Mouse (Mus musculus): Measurements from ENCODE around the gene Gins2. TPM values are rescaled to one million over a fixed set of nuclear protein-coding genes. Genes with fewer than 3 reads are reported as not detected.

The Gins2 gene
- total and polyA plus RNA-seq, 3 experiments, result 39.6 to 150 (median 49.3) TPM

DNA sequence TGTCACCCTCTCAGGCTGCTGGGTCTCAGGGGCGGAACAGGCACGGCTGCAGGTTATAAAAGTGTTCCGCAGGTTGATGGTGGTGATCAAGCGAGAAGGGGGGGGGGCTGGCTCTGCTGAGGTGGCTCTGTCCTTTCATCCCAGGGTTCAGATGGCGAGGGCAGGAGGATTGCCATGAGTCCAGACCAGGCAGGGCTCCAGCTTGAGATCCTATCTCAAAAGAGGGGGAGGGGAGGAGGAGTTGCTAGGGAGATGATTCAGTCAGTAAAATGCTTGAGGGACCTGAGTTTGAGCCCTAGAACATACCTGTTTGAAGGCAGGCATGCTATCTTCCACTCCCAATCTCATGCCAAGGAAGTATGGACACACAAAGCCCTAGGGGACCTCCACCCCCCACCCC is 28.6 kb downstream of the Gins2 start:
- no peaks in the 10 kb centered on the region for H3K9me3 ChIP-seq (replicated peaks; ENCODE audit: insufficient read depth, low read length)
- no peaks in the 10 kb centered on the region for H3K27me3 ChIP-seq (ENCODE audit: control insufficient read depth in 1 of 2, insufficient read depth in 2 of 2, low read length in 2 of 2)
- peaks cover 47% of the 10 kb centered on the region for H3K79me2 ChIP-seq (ENCODE audit: control insufficient read depth, insufficient read depth, low read length, poor library complexity)
- no peak overlapping the region for H3K4me3 ChIP-seq (ENCODE audit: control insufficient read depth in 1 of 2, insufficient read depth in 1 of 2, low read depth in 2 of 2, low read length in 2 of 2)
- H3K36me3 ChIP-seq (ENCODE audit: control insufficient read depth in 1 of 2, insufficient read depth in 2 of 2, low read length in 2 of 2), result peaks cover 6 to 26% of the 10 kb centered on the region in 2 experiments; a peak in 3 of 4 replicates
- H3K4me1 ChIP-seq (ENCODE audit: control insufficient read depth in 1 of 2, insufficient read depth in 2 of 2, low read length in 2 of 2), result peaks cover 3 to 33% of the 10 kb centered on the region in 2 experiments; a peak in 3 of 4 replicates
- no peak overlapping the region for H3K27ac ChIP-seq (ENCODE audit: control insufficient read depth, low read depth, low read length)
- H3K9ac ChIP-seq (ENCODE audit: control insufficient read depth, low read depth, low read length, poor library complexity, severe bottlenecking), result no peak overlapping the region
- no peak for DNase-seq (ENCODE audit: low read depth, low spot score)
- TF ChIP-seq POLR2AphosphoS2 (IDR thresholded peaks at IDR 0.05; ENCODE audit: low read length), result no peak
- TF ChIP-seq BHLHE40 (IDR thresholded peaks at IDR 0.05; ENCODE audit: borderline replicate concordance, low read depth, low read length), result no peak
- no peak for TF ChIP-seq NRF1 (IDR thresholded peaks at IDR 0.05; ENCODE audit: insufficient read depth, low read depth, low read length, poor library complexity, severe bottlenecking)
- no peak for TF ChIP-seq TAL1 (IDR thresholded peaks at IDR 0.05; ENCODE audit: low read length)
- no peak for TF ChIP-seq HCFC1 (IDR thresholded peaks at IDR 0.05; ENCODE audit: low read depth, low read length)
- no peak for TF ChIP-seq UBTF (IDR thresholded peaks at IDR 0.05; ENCODE audit: borderline replicate concordance, insufficient read depth, low read depth, low read length)
- no peak for TF ChIP-seq USF1 (IDR thresholded peaks at IDR 0.05; ENCODE audit: low read depth, low read length)
- no peak for TF ChIP-seq POLR2A (IDR thresholded peaks at IDR 0.05; ENCODE audit: control insufficient read depth in 1 of 2, insufficient read depth in 1 of 2, low read depth in 1 of 2, low read length in 2 of 2, poor library complexity in 1 of 2)
- TF ChIP-seq ZNF384 (IDR thresholded peaks at IDR 0.05; ENCODE audit: low read depth, low read length), result no peak
- TF ChIP-seq EP300 (IDR thresholded peaks at IDR 0.05; ENCODE audit: low read depth in 1 of 2, low read length in 2 of 2), result no peak
- TF ChIP-seq CTCF (IDR thresholded peaks at IDR 0.05 in 2 of 3, conservative IDR thresholded peaks at IDR 0.05 in 1 of 3; ENCODE audit: control insufficient read depth in 1 of 3, insufficient read depth in 1 of 3, low read depth in 2 of 3, low read length in 3 of 3, poor library complexity in 1 of 3, severe bottlenecking in 1 of 3), result no peak
- TF ChIP-seq KAT2A (conservative IDR thresholded peaks at IDR 0.05; ENCODE audit: low read depth, low read length), result no peak
- no peak for TF ChIP-seq CHD2 (IDR thresholded peaks at IDR 0.05; ENCODE audit: low read length)
- no peak for TF ChIP-seq ZKSCAN1 (IDR thresholded peaks at IDR 0.05; ENCODE audit: low read depth, low read length)
- TF ChIP-seq POLR2AphosphoS5 (IDR thresholded peaks at IDR 0.05; ENCODE audit: borderline replicate concordance, low read depth, low read length), result no peak
- no peak for TF ChIP-seq ELF1 (IDR thresholded peaks at IDR 0.05; ENCODE audit: low read depth, low read length)
- no peak for TF ChIP-seq NELFE (IDR thresholded peaks at IDR 0.05; ENCODE audit: low read depth, low read length)
- no peak for TF ChIP-seq E2F4 (IDR thresholded peaks at IDR 0.05; ENCODE audit: borderline replicate concordance, low read depth, low read length)
- TF ChIP-seq ZMIZ1 (IDR thresholded peaks at IDR 0.05; ENCODE audit: low read depth, low read length), result no peak

DNA sequence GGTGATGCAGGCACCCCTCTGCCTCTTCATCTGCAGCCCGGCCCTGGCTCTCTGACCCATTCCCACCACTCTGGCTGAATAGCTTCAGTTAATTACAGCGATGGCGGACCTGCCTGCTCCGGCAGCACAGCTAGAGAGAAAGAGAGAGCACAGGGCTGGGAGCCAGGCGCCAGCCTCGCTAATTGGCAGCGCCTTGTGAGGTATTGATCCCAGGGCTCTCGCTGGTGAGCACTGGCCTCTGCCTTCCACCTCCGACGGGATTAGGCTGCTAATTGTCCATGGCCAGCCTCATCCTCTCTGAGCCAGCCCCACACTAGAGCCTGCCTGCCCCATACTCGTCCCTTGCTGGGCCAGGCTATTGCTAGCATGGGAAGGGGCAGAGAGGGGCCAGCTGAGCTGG is 29.4 kb downstream of the Gins2 start:
- H3K36me3 ChIP-seq (ENCODE audit: control insufficient read depth in 1 of 2, insufficient read depth in 2 of 2, low read length in 2 of 2), result peaks cover 0 to 24% of the 10 kb centered on the region in 2 experiments; a peak in 3 of 4 replicates
- H3K79me2 ChIP-seq (ENCODE audit: control insufficient read depth, insufficient read depth, low read length, poor library complexity), result peaks cover 54% of the 10 kb centered on the region
- no peak overlapping the region for H3K27ac ChIP-seq (ENCODE audit: control insufficient read depth, low read depth, low read length)
- peaks cover 3 to 33% of the 10 kb centered on the region in 2 experiments; a peak in 3 of 4 replicates for H3K4me1 ChIP-seq (ENCODE audit: control insufficient read depth in 1 of 2, insufficient read depth in 2 of 2, low read length in 2 of 2)
- H3K9ac ChIP-seq (ENCODE audit: control insufficient read depth, low read depth, low read length, poor library complexity, severe bottlenecking), result no peak overlapping the region
- H3K27me3 ChIP-seq (ENCODE audit: control insufficient read depth in 1 of 2, insufficient read depth in 2 of 2, low read length in 2 of 2), result no peaks in the 10 kb centered on the region
- no peaks in the 10 kb centered on the region for H3K9me3 ChIP-seq (replicated peaks; ENCODE audit: insufficient read depth, low read length)
- no peak overlapping the region for H3K4me3 ChIP-seq (ENCODE audit: control insufficient read depth in 1 of 2, insufficient read depth in 1 of 2, low read depth in 2 of 2, low read length in 2 of 2)
- no peak for DNase-seq (ENCODE audit: low read depth, low spot score)
- no peak for TF ChIP-seq EP300 (IDR thresholded peaks at IDR 0.05; ENCODE audit: low read depth in 1 of 2, low read length in 2 of 2)
- no peak for TF ChIP-seq CHD1 (IDR thresholded peaks at IDR 0.05; ENCODE audit: low read depth, low read length)
- no peak for TF ChIP-seq MXI1 (IDR thresholded peaks at IDR 0.05; ENCODE audit: low read depth, low read length)
- no peak for TF ChIP-seq ZNF384 (IDR thresholded peaks at IDR 0.05; ENCODE audit: low read depth, low read length)
- TF ChIP-seq USF1 (IDR thresholded peaks at IDR 0.05; ENCODE audit: low read depth, low read length), result no peak
- no peak for TF ChIP-seq GATA1 (IDR thresholded peaks at IDR 0.05; ENCODE audit: low read depth, low read length)
- no peak for TF ChIP-seq MAZ (IDR thresholded peaks at IDR 0.05; ENCODE audit: low read depth, low read length)
- TF ChIP-seq CTCF (IDR thresholded peaks at IDR 0.05 in 2 of 3, conservative IDR thresholded peaks at IDR 0.05 in 1 of 3; ENCODE audit: control insufficient read depth in 1 of 3, insufficient read depth in 1 of 3, low read depth in 2 of 3, low read length in 3 of 3, poor library complexity in 1 of 3, severe bottlenecking in 1 of 3), result no peak
- no peak for TF ChIP-seq NRF1 (IDR thresholded peaks at IDR 0.05; ENCODE audit: insufficient read depth, low read depth, low read length, poor library complexity, severe bottlenecking)
- no peak for TF ChIP-seq HCFC1 (IDR thresholded peaks at IDR 0.05; ENCODE audit: low read depth, low read length)
- TF ChIP-seq POLR2A (IDR thresholded peaks at IDR 0.05; ENCODE audit: control insufficient read depth in 1 of 2, insufficient read depth in 1 of 2, low read depth in 1 of 2, low read length in 2 of 2, poor library complexity in 1 of 2), result no peak
- TF ChIP-seq TCF12 (IDR thresholded peaks at IDR 0.05; ENCODE audit: low read depth, low read length), result no peak
- no peak for TF ChIP-seq SIN3A (IDR thresholded peaks at IDR 0.05; ENCODE audit: low read length)
- TF ChIP-seq UBTF (IDR thresholded peaks at IDR 0.05; ENCODE audit: borderline replicate concordance, insufficient read depth, low read depth, low read length), result no peak
- no peak for TF ChIP-seq RCOR1 (IDR thresholded peaks at IDR 0.05; ENCODE audit: low read depth, low read length)
- TF ChIP-seq ZKSCAN1 (IDR thresholded peaks at IDR 0.05; ENCODE audit: low read depth, low read length), result no peak
- no peak for TF ChIP-seq USF2 (IDR thresholded peaks at IDR 0.05; ENCODE audit: borderline replicate concordance in 1 of 2, insufficient read depth in 1 of 2, low read depth in 1 of 2, low read length in 2 of 2)
